Mouse (Mus musculus) embryonic facial prominence, embryonic 11.5 days (tissue): Measurements from ENCODE around the gene Rassf8. TPM values are rescaled to one million over a fixed set of nuclear protein-coding genes. Genes with fewer than 3 reads are reported as not detected.

Experiments used
- ATAC-seq: fragments of 200-750 bp; cut with Nextera tagmentation; replicated peaks from 2 replicates; pipeline ENCODE4 v1.8.0; 2017; ENCODE audit warnings: low read depth; ENCODE audit not compliant: insufficient number of reproducible peaks, low FRiP score, low TSS enrichment
- DNase-seq: peaks from one replicate; pipeline ENCODE4 v3.0.0-alpha.2; 2015; ENCODE audit warnings: low spot score
- H3K27ac ChIP-seq: fragments of 300-500 bp; sonication (generic); replicated peaks from 2 replicates; pipeline ENCODE4 v1.5.1; 2014; ENCODE audit warnings: mild to moderate bottlenecking, low read depth, low read length, control low read depth
- H3K27me3 ChIP-seq: fragments of 300-500 bp; sonication (generic); 2 replicates; pipeline ENCODE4 v1.6.1; 2014; ENCODE audit warnings: mild to moderate bottlenecking, low read length, moderate library complexity, mixed read lengths; ENCODE audit not compliant: control insufficient read depth, insufficient read depth
- H3K36me3 ChIP-seq: fragments of 300-500 bp; sonication (generic); replicated peaks from 2 replicates; pipeline ENCODE4 v1.6.1; 2014; ENCODE audit warnings: low read depth, mild to moderate bottlenecking, low read length, moderate library complexity, mixed read lengths; ENCODE audit not compliant: control insufficient read depth, insufficient read depth
- H3K4me1 ChIP-seq: fragments of 300-500 bp; sonication (generic); 2 replicates; pipeline ENCODE4 v1.6.1; 2014; ENCODE audit warnings: low read length, mixed read lengths; ENCODE audit not compliant: control insufficient read depth, insufficient read depth
- H3K4me2 ChIP-seq: fragments of 300-500 bp; sonication (generic); 2 replicates; pipeline ENCODE4 v1.6.1; 2014; ENCODE audit warnings: low read depth, mild to moderate bottlenecking, control low read depth, low read length, moderate library complexity
- H3K4me3 ChIP-seq: fragments of 300-500 bp; sonication (generic); 2 replicates; pipeline ENCODE4 v1.5.1; 2014; ENCODE audit warnings: low read depth, low read length, control low read depth
- H3K9ac ChIP-seq: fragments of 300-500 bp; sonication (generic); replicated peaks from 2 replicates; pipeline ENCODE4 v1.6.1; 2014; ENCODE audit warnings: mild to moderate bottlenecking, control low read depth, low read length
- H3K9me3 ChIP-seq: fragments of 300-500 bp; sonication (generic); replicated peaks from 2 replicates; pipeline ENCODE4 v1.6.1; 2016; ENCODE audit warnings: mild to moderate bottlenecking, low read length, inconsistent platforms, mixed read lengths; ENCODE audit not compliant: control insufficient read depth
- whole genome bisulfite sequencing: fragments of 180-500 bp; shearing (Covaris S2); extraction: QIAGEN DNeasy Blood & Tissue Kit; methylation state at CpG from one replicate; pipeline ENCODE4 v1.1.7; 2014; 5-methylcytosine and 5-hydroxymethylcytosine counted together
- polyA plus RNA-seq: library from polyadenylated mRNA; unstranded; fragments of >200 nt; fragmentation: Nextera tagmentation; extraction: Ambion mirVana; gene quantifications from 2 replicates; pipeline ENCODE4 v1.2.1, GENCODE M21; 2014

The Rassf8 gene
- polyA plus RNA-seq, 1 experiment from 2014 or later = 8.2 TPM

DNA sequence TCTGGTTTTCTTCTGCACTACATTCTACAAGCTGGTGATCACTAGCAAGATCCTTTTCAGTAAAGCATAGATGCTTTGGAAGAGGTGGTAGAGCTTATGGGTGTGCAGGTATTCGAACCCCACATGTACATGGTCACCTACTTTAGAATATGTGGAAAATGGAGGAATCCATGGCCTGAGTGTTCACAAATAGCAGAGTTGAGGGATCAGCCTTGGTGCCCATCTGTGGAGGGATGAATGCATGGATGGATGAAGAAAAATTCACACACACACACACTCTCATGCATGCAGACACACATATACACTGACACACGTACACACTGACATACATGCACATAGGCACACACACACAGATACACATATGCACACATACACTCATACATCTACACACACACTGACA, 27.9 kb downstream of the Rassf8 start:
- Histone ChIP-seq H3K9me3 (no peaks in the 10 kb centered on the region), H3K9ac (no peak overlapping the region), H3K4me2 (no peak overlapping the region), H3K27ac (no peak overlapping the region), H3K36me3 (no peaks in the 10 kb centered on the region), H3K4me1 (no peaks in the 10 kb centered on the region), H3K27me3 (no peaks in the 10 kb centered on the region), H3K4me3 (no peak overlapping the region)
- WGBS = 93% methylated on average over 2 of the region's 2 CpGs
- no peak for ATAC-seq
- DNase-seq = no peak

DNA sequence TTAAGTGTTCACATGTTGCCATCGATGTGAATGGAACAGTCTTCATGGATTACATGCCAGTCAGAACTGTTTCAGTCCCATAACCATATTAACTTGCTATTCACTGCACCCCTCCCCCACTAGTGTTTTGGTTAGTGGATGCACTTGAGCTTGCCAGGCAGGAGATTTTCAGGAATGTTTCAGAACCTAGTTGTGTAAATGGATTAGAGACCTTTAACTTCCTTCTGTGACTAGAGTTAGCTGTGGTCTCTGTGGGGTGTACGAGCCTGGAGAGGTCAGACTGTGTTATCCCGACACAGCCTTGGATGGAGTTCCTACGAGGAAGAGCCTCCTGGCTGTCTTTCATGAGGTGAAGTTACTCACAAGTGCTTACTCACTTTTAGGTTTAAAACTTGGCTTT, 29.7 kb downstream of the Rassf8 start:
- Histone ChIP-seq H3K4me1 (no peaks in the 10 kb centered on the region), H3K4me3 (no peak overlapping the region), H3K27ac (no peak overlapping the region), H3K9me3 (no peaks in the 10 kb centered on the region), H3K36me3 (no peaks in the 10 kb centered on the region), H3K27me3 (no peaks in the 10 kb centered on the region), H3K4me2 (no peak overlapping the region), H3K9ac (no peak overlapping the region)
- ATAC-seq = no peak
- DNase-seq = no peak
- WGBS = 83% methylated on average over 4 of the region's 4 CpGs

DNA sequence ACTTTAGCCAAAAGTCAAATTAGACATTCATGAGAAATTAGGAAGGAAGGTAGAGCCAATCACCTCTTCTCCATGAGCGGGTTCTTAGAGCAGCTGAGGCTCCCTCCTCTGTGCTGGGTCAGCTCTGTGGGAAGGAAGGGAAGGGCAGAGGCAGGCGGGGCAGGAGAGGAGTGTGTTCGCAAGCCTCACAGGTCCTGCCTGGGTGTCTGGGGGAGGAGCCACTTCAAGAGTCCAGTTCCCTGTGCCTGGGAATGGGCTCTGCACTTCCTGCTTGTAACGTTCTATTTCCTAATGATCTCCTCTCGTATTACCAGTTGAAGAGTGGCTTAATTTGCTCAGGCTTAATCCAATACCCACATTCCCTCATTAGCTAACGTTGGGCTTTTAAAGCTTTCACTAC, 32.8 kb downstream of the Rassf8 start:
- no peak overlapping the region for H3K27ac ChIP-seq
- ATAC-seq = no peak
- H3K27me3 ChIP-seq = no peaks in the 10 kb centered on the region
- peak; percentile 29 for DNase-seq
- H3K4me3 ChIP-seq = no peak overlapping the region
- H3K4me1 ChIP-seq = no peaks in the 10 kb centered on the region
- no peak overlapping the region for H3K4me2 ChIP-seq
- 14% methylated on average over 6 of the region's 6 CpGs for WGBS
- H3K9ac ChIP-seq = no peak overlapping the region
- no peaks in the 10 kb centered on the region for H3K36me3 ChIP-seq
- no peaks in the 10 kb centered on the region for H3K9me3 ChIP-seq

DNA sequence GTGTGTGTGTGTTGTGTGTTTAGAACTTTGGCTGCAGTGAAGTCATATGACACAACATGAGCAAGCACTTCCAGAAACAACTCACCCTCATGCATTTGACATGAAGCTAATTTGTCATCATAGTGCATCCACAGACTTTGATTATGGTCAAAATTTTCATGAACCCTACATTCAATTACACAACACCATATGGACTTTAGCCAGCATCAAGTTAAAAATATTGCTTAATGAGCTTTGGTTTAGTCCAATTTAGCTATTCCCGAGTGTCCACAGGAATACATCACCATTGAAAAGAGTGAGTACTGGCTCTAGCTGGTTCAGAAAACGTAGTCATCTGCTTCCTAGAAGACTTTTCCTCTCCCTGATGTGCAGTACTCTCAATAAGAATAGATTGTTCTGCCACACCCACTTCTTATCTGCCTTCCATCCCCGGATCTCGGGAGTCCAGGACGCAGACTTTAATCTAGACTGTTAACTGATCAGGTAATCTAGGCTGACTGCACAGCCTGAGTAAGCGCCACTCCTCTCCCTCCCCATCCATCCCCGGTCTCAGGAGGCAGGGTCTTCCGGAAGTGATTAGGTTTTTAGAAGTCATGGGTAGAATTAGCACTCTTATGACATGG, 33.7 kb downstream of the Rassf8 start:
- H3K9me3 ChIP-seq = no peaks in the 10 kb centered on the region
- WGBS = 55% methylated on average over 8 of the region's 8 CpGs
- DNase-seq (no peak), ATAC-seq (no peak)
- no peak overlapping the region for H3K4me2 ChIP-seq
- H3K36me3 ChIP-seq = no peaks in the 10 kb centered on the region
- H3K4me3 ChIP-seq = no peak overlapping the region
- no peak overlapping the region for H3K9ac ChIP-seq
- H3K27ac ChIP-seq = no peak overlapping the region
- H3K4me1 ChIP-seq = no peaks in the 10 kb centered on the region
- H3K27me3 ChIP-seq = no peaks in the 10 kb centered on the region

DNA sequence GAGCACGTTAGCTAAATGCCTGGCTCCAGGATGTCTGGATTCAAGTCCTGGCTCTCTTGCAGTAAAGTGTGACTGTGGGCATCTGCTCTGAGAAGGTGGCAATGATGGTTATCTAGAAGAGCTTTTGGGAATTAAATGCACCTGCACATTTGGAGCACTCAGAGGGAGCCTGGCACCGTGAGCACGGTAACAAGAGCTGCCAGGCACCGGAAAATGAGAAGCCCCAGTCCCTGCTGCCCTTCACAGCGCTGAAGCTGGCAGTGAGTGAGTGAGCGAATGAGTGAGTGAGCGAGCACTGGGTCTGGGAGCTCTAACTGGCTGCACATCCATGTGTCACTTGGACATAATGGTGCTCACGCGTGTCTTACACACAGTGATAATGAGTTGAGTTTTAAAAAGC, 34.7 kb downstream of the Rassf8 start:
- no peaks in the 10 kb centered on the region for H3K9me3 ChIP-seq
- H3K27ac ChIP-seq = no peak overlapping the region
- DNase-seq = no peak
- H3K36me3 ChIP-seq = no peaks in the 10 kb centered on the region
- H3K4me1 ChIP-seq = no peaks in the 10 kb centered on the region
- no peak overlapping the region for H3K4me3 ChIP-seq
- no peak overlapping the region for H3K4me2 ChIP-seq
- H3K27me3 ChIP-seq = no peaks in the 10 kb centered on the region
- WGBS = 85% methylated on average over 9 of the region's 9 CpGs
- H3K9ac ChIP-seq = no peak overlapping the region
- no peak for ATAC-seq

DNA sequence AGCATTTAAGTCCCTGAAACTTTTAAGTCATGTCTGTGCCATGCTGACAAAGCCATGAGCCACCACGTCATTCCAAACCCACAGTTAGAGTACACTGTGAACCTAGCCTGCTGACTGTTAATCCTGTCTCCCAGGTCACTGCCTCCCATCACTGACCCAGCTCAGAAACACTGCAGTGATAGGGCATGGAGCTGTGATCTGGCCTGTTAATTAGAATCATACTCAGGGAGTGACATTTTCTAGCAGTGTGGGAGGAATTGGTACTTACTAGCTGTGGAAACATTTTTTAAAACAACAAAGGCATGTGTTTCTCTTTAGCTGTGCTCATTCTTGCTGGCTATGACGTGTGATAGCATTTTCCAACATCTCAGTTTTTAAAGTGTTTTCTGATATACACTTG, 35.4 kb downstream of the Rassf8 start:
- no peak overlapping the region for H3K4me3 ChIP-seq
- ATAC-seq = no peak
- H3K4me2 ChIP-seq = no peak overlapping the region
- no peaks in the 10 kb centered on the region for H3K9me3 ChIP-seq
- H3K9ac ChIP-seq = no peak overlapping the region
- H3K27ac ChIP-seq = no peak overlapping the region
- peak; percentile 25 for DNase-seq
- no peaks in the 10 kb centered on the region for H3K4me1 ChIP-seq
- no peaks in the 10 kb centered on the region for H3K36me3 ChIP-seq
- WGBS = 45% methylated on average over 2 of the region's 2 CpGs
- no peaks in the 10 kb centered on the region for H3K27me3 ChIP-seq

DNA sequence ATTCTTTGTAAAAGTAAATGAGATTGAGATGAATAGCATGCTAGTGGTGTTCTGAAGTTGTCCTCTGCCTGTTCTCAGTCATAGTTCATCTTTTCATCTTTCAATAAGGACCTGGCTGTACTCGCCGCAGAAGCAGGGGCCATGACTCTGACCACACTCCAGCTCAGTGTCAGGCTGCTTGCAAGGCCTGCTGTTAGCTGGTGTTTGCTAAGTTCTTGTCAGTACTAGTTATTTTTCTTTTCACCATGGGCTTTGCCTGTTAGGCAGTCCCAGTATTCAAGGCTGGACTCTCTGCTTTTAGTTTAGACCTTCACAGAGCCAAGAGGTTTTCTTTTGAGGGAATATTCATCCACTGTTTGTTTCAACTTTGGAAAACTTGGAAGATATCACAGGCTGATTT, 40.8 kb downstream of the Rassf8 start:
- Histone ChIP-seq H3K27ac (no peak overlapping the region), H3K9ac (no peak overlapping the region), H3K4me3 (no peak overlapping the region), H3K4me1 (no peaks in the 10 kb centered on the region), H3K4me2 (no peak overlapping the region), H3K9me3 (no peaks in the 10 kb centered on the region), H3K27me3 (no peaks in the 10 kb centered on the region), H3K36me3 (no peaks in the 10 kb centered on the region)
- ATAC-seq (no peak), DNase-seq (no peak)
- 94% methylated on average over 2 of the region's 2 CpGs for WGBS

DNA sequence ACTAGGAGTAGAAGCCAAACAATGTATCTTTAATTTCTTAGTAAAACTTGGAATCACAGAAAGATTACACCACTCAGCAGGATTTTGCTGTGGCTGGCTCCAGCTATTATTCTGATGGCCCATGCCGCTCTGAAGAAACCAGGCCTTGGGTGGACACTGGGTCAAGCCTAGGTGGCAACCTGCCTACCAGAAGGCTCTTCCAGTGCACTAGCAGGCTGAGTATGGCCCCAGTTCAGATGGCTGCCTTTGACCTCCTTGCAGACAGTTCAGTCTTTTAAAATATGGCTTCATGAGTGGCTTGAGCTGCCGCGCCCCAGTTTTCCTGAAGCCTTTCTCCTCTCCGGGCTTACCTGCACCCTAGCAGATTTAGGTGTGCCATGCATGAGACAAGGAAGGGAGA, 43.2 kb downstream of the Rassf8 start:
- no peaks in the 10 kb centered on the region for H3K27me3 ChIP-seq
- 99% methylated on average over 4 of the region's 4 CpGs for WGBS

More for the DNA sequence above, 43.2 kb downstream of the Rassf8 start:
- ATAC-seq (no peak), DNase-seq (no peak)
- H3K9me3 ChIP-seq = no peaks in the 10 kb centered on the region
- H3K4me3 ChIP-seq = no peak overlapping the region
- no peak overlapping the region for H3K27ac ChIP-seq
- H3K4me2 ChIP-seq = no peak overlapping the region
- H3K36me3 ChIP-seq = no peaks in the 10 kb centered on the region
- no peak overlapping the region for H3K9ac ChIP-seq
- no peaks in the 10 kb centered on the region for H3K4me1 ChIP-seq
